Mouse (Mus musculus): ENCODE results near the gene Olfr314. TPM values are rescaled to one million over a fixed set of nuclear protein-coding genes. Genes with fewer than 3 reads are reported as not detected.
"Not testable (repeated sequence)": the region's sequence is repeated elsewhere in the genome, so short reads cannot be mapped to it uniquely, and the experiment has no call there.

Olfr314 gene
- polyA plus RNA-seq, 1 experiment, result not detected

- Histone ChIP-seq H3K4me3 (ENCODE audit: extremely low read depth, insufficient read depth, insufficient read length) (no peak overlapping the region), H3K36me3 (ENCODE audit: control insufficient read depth, insufficient read depth, low read length) (no peaks in the 10 kb centered on the region), H3K27ac (ENCODE audit: insufficient read depth, low read length) (no peak overlapping the region), H3K27me3 (ENCODE audit: control insufficient read depth, insufficient read depth, low read length) (no peaks in the 10 kb centered on the region), H3K4me1 (ENCODE audit: control insufficient read depth, insufficient read depth, insufficient read length) (no peaks in the 10 kb centered on the region)
- TF ChIP-seq POLR2A (IDR thresholded peaks at IDR 0.05; ENCODE audit: low read depth, low read length) (no peak), CTCF (IDR thresholded peaks at IDR 0.05; ENCODE audit: extremely low read depth, insufficient read depth, insufficient read length, insufficient replicate concordance) (no peak)
- DNase-seq (ENCODE audit: low read depth in 1 of 2, low spot score in 2 of 2), result no peak
- WGBS, result 30% methylated on average over 3 of the region's 3 CpGs
Observed at GRCm38 (mm10) chr11:58829764-58830163, 47.0 kb downstream of the Olfr314 start.

DNA sequence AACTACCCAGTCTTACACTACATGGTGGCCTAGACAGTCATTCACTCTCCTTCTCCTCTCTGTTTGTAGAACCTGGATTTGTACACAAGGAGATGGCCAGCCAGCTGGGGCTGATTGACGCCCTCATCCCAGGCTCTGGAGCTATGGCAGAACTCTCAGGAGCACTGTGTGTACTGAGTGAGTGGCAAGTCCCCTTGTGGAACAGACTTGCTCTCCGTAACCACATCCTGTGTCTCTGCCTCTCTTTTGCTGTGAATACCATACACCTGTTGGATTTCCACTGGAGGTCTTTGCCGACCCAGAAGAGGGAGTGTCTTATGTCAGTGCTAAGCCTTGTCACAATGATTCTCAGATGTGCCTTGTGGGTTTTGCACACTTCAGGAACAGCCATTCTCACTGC lies 49.8 kb downstream of the Olfr314 start:
- WGBS, result 62% methylated on average over 3 of the region's 3 CpGs
- DNase-seq (ENCODE audit: low read depth in 1 of 2, low spot score in 2 of 2); H3K4me3 ChIP-seq (ENCODE audit: extremely low read depth, insufficient read depth, insufficient read length); H3K4me1 ChIP-seq (ENCODE audit: control insufficient read depth, insufficient read depth, insufficient read length); H3K27me3 ChIP-seq (ENCODE audit: control insufficient read depth, insufficient read depth, low read length); H3K27ac ChIP-seq (ENCODE audit: insufficient read depth, low read length); H3K36me3 ChIP-seq (ENCODE audit: control insufficient read depth, insufficient read depth, low read length): not testable (repeated sequence)

Other genes starting within 250 kb of the Olfr314 start
- not detected in 2 replicates for gene Olfr330, start 248.1 kb upstream of the Olfr314 start, polyA plus RNA-seq (2012; rRNA removed)
- gene Olfr329-ps, start 236.5 kb upstream of the Olfr314 start, polyA plus RNA-seq (2012; rRNA removed), result 0.12 TPM in 1 of 2 replicates, not detected in the other
- gene Olfr328, start 227.3 kb upstream of the Olfr314 start, polyA plus RNA-seq (2012; rRNA removed), result 0.08 TPM in 1 of 2 replicates, not detected in the other
- gene Olfr224, start 212.4 kb upstream of the Olfr314 start, polyA plus RNA-seq (2012; rRNA removed), result not detected in 2 replicates
- not detected in 2 replicates for gene Olfr325, start 205.2 kb upstream of the Olfr314 start, polyA plus RNA-seq (2012; rRNA removed)
- not detected in 2 replicates for gene Olfr324, start 187.8 kb upstream of the Olfr314 start, polyA plus RNA-seq (2012; rRNA removed)
- gene 2210407C18Rik, start 166.9 kb upstream of the Olfr314 start, polyA plus RNA-seq (2012; rRNA removed), result not detected in 2 replicates
- gene Olfr323, start 152.5 kb upstream of the Olfr314 start, polyA plus RNA-seq (2012; rRNA removed), result not detected in 2 replicates
- gene Trim58, start 142.5 kb upstream of the Olfr314 start, polyA plus RNA-seq (2012; rRNA removed), result 4.6 and 8.9 TPM in 2 replicates
- 0.21 TPM in 1 of 2 replicates, not detected in the other for gene Olfr322, start 124.2 kb upstream of the Olfr314 start, polyA plus RNA-seq (2012; rRNA removed)
- not detected in 2 replicates for gene Olfr320, start 101.9 kb upstream of the Olfr314 start, polyA plus RNA-seq (2012; rRNA removed)
- gene Olfr319, start 83.8 kb upstream of the Olfr314 start, polyA plus RNA-seq (2012; rRNA removed), result not detected in 2 replicates
- gene Olfr318, start 58.9 kb upstream of the Olfr314 start, polyA plus RNA-seq (2012; rRNA removed), result not detected in 2 replicates
- gene Olfr317, start 43.7 kb upstream of the Olfr314 start, polyA plus RNA-seq (2012; rRNA removed), result not detected in 2 replicates
- not detected in 2 replicates for gene Olfr316, start 30.2 kb upstream of the Olfr314 start, polyA plus RNA-seq (2012; rRNA removed)
- not detected in 2 replicates for gene Olfr315, start 9.8 kb upstream of the Olfr314 start, polyA plus RNA-seq (2012; rRNA removed)
- not detected in 2 replicates for gene Fam183b, start 19.0 kb downstream of the Olfr314 start, polyA plus RNA-seq (2012; rRNA removed)
- gene Olfr313, start 32.0 kb downstream of the Olfr314 start, polyA plus RNA-seq (2012; rRNA removed), result not detected in 2 replicates
- gene Olfr312, start 46.3 kb downstream of the Olfr314 start, polyA plus RNA-seq (2012; rRNA removed), result not detected in 2 replicates
- not detected in 2 replicates for gene Olfr311, start 56.3 kb downstream of the Olfr314 start, polyA plus RNA-seq (2012; rRNA removed)
- 2.6 and 2.9 TPM in 2 replicates for gene Gm12258, start 64.2 kb downstream of the Olfr314 start, polyA plus RNA-seq (2012; rRNA removed)
- gene 2810021J22Rik, start 84.3 kb downstream of the Olfr314 start, polyA plus RNA-seq (2012; rRNA removed), result 1.7 and 4.0 TPM in 2 replicates
- 1.2 and 1.3 TPM in 2 replicates for gene Zfp39, start 121.3 kb downstream of the Olfr314 start, polyA plus RNA-seq (2012; rRNA removed)
- 14.6 and 14.9 TPM in 2 replicates for gene Btnl10, start 135.0 kb downstream of the Olfr314 start, polyA plus RNA-seq (2012; rRNA removed)
- gene Rnf187, start 156.0 kb downstream of the Olfr314 start, polyA plus RNA-seq (2012; rRNA removed), result 157 and 230 TPM in 2 replicates
- gene Hist3h2ba, start 166.0 kb downstream of the Olfr314 start, polyA plus RNA-seq (2012; rRNA removed), result 13.2 and 21.2 TPM in 2 replicates
- 14.8 and 20.0 TPM in 2 replicates for gene Hist3h2a, start 171.7 kb downstream of the Olfr314 start, polyA plus RNA-seq (2012; rRNA removed)
- gene Trim17, start 171.7 kb downstream of the Olfr314 start, polyA plus RNA-seq (2012; rRNA removed), result 0.06 and 0.23 TPM in 2 replicates
- gene Trim11, start 195.1 kb downstream of the Olfr314 start, polyA plus RNA-seq (2012; rRNA removed), result 55.6 and 62.0 TPM in 2 replicates